Mouse (Mus musculus) ovary, postnatal 36 days (tissue): ENCODE measurements around the gene Tas2r126.
"Not testable (repeated sequence)": the region's sequence is repeated elsewhere in the genome, so short reads cannot be mapped to it uniquely, and the experiment has no call there.

ENCODE experiments used
- DNase-seq: peaks from one replicate; pipeline ENCODE4 v3.0.0; 2022; ENCODE audit warnings: low spot score, mixed read lengths

The Tas2r126 gene

GRCm38 (mm10) chr6:42434446-42434845 is at the start of gene Tas2r126:
Gene Tas2r126, plus strand, starts transcription at chr6:42434535.
- peak; percentile 5 for DNase-seq

GRCm38 (mm10) chr6:42385635-42386034 is 48.7 kb upstream of the Tas2r126 start:
- no peak for DNase-seq

- no peak for DNase-seq
These were observed 42.5 kb upstream of the Tas2r126 start for GRCm38 (mm10) chr6:42391796-42392330.

DNA sequence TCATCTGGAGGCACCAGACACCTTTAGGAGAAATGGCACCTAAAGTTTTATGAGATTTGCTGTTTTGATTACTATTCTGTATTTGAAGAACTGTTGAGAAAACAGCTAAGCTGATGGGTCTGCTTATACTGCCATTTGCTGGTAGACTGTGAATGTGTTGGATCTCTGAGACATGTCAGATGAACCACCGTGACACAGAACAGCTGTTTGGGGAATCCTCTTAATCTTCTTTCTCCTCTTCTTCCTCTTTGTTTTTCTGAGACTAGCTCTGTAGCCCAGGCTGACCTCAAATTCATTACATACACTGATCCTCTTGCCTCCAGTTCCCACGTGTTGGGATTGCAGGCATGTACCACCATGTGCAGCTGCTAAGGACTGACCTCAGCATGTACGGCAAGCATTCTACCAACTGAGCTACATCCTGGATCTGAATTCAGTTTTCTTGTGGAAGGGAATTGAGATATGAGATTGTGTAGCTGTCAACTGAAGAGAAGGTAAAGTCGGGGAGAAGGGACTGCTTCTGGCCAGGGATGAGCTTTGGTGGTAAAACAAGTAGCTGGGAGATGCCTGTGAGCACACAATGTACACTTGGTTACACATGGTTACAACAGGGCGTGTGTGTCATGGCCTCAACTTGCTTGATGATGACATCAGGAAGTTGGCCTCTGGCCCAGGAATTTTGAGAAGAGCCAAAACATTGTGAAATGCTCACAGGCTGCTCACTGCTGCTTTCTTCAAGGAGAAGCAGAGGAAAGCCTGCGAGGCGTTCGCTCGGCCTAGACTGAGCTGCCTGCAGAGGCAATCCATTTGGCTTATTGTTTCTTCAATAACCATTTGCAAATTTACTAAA is 38.1 kb upstream of the Tas2r126 start:
- DNase-seq = peak; percentile 74

- no peak for DNase-seq
These were observed 37.2 kb upstream of the Tas2r126 start for GRCm38 (mm10) chr6:42397041-42397657.

- DNase-seq = no peak
These were observed 36.0 kb upstream of the Tas2r126 start for GRCm38 (mm10) chr6:42398285-42398684.

DNA sequence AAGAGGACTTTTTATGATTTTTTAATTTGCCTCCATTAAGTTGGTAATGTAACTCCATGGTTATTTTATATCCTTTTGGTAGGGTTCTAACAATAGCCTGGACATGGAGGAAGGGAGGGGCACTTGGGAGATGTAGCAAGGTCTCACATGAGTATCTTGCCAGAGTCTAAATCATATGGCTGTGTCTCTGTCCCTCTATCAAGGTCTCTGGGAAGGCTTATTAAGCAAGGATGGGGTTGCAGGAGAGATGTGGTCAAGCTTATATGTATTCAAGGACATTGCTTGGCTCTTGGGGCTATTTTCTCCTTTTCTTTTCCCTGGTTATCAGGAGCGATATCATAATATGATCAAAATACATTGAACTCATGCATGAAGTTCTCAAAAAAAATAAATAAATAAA is 35.3 kb upstream of the Tas2r126 start:
- DNase-seq = no peak

DNA sequence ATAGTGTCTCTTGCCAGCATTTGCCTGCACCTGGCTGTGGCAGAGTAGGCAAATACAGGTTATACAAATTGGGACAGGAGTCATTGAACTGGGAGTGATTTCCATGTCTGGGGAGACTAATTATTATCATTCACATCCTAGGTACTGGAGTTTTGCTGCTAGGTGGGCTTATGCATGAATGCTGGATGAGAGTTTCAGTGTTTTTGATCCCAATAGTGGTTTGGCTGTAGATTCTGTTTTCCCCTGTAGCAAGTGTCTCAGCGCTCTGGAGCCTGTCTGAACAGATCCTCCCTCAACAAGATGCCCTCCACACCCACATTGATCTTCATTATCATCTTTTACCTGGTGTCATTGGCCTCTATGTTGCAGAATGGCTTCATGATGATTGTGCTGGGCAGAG is 34.4 kb upstream of the Tas2r126 start, which contains the start of gene Tas2r143:
Tas2r143 (plus strand) TSS at position 301 of the 400 bp plus-strand sequence.
- DNase-seq = no peak

DNA sequence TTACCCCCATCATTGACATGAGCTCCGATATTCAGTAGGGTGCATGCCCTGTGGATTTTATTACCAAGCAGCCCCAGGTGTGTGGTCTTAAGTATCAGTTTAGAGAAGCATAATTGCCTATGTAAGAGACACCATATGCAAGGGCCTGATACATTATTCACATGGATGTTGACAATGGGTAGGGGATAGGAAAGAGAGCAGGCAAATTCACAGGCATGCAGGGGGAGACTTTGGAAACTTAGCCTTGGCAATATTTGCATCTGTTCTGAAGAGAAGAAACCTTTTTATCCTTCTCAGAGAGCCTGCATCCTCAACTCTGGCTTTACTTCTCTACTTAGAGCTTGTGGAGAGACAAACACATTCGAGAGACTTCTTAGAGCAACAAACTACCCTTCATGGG is 29.2 kb upstream of the Tas2r126 start, which contains the start of gene Tas2r135:
Tas2r135 (plus strand) TSS at position 301 of the 400 bp plus-strand sequence.
- DNase-seq = no peak

DNA sequence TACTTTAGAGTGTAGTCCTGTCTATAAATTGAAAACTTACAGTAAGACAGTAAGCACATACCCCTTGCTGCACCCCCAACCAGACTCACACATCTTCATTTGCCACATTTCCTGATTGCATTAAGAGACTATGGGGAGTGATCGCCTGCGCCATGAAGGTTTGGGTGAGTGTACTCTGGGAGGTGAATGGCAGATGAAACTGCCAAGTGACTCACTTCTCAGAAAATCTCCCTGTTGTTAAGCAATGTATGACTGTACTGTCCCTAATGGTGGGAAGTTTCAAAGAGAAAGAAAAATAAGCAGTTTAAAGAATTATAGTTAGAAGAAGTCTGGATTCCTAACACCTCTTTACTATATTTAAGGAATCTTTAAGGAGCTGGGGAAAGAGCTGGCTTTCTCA is 14.9 kb upstream of the Tas2r126 start:
- DNase-seq = no peak

GRCm38 (mm10) chr6:42421439-42421838 is 12.9 kb upstream of the Tas2r126 start:
- DNase-seq = no peak

DNA sequence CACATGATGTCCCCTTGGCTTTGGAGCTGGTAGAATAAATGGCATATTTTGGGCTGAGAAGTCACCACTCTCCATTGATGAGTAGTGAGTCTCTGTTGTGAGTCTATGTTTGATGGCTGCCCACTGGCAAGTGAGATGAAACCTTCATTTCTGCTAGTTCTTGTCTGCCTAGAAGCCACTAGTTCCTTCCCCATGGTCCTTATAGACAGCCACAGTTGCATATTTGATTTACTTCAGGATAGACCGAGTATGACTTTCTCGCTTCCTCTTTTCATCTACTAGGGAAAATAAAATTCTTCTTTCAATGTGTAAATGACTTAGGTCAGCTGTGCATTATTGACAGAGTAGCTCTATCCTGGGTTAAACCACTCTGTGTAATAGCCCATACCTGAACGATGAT is 9.9 kb upstream of the Tas2r126 start:
- DNase-seq = no peak

DNA sequence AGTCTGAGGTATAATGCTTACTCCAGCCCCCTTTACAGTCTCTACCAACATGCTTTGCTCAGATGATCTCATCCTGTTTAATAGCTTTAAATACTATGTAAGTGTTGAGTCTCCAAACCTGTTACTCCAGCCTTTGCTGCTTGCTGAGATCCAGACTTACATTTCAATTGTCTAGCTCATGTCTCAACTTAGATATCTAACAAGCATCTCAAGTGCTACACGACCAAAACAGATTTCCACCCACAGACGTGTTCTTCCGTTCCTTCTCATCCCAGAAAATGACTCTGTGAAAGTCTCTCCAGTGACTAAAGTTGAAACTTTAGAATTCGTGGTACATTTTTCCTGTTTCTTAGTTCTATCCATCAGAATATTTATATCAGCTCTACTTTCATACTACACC is 8.0 kb upstream of the Tas2r126 start:
- no peak for DNase-seq

GRCm38 (mm10) chr6:42433554-42433953 is 781 bp upstream of the Tas2r126 start:
- DNase-seq = no peak

DNA sequence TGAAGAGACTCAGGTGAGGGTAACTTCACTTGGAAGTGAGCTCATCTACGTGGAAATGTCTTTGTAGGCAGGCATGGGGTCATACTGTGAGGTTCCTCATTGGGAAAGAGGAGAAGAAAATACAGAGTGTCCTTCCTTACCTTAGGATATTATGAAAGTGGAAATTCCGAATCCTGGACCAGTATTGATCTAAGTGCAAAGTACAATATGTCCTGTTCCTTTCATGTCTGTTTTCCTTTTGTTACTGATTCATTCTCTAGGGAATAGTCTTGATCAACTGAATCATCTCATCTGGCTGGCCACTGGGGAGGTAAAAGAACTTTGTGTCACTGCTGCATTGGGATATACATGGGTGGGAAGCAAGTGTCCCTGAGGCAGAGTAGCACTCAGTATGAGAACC is 1.2 kb downstream of the Tas2r126 start:
- DNase-seq = no peak

DNA sequence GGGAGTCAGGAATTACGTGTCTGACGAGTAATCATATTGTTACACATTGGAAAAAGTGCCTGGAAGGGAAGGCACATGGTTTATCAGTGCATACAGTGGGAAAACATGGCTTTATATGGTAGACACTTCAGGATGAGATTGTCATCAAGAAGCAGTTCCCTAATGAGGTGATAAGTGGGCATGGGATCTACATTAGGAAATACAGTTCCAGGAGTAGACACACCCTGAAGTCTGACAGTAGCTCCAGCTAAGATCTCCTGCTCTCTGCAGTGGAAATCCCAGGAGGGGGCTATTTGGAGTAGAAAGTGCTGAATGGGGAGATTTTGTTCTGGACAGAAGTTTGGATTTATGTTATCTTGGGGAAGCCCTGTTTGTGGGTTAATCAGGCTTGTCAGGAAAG is 7.1 kb downstream of the Tas2r126 start:
- no peak for DNase-seq

- DNase-seq = no peak
These were observed 10.2 kb downstream of the Tas2r126 start for GRCm38 (mm10) chr6:42444491-42444890.

DNA sequence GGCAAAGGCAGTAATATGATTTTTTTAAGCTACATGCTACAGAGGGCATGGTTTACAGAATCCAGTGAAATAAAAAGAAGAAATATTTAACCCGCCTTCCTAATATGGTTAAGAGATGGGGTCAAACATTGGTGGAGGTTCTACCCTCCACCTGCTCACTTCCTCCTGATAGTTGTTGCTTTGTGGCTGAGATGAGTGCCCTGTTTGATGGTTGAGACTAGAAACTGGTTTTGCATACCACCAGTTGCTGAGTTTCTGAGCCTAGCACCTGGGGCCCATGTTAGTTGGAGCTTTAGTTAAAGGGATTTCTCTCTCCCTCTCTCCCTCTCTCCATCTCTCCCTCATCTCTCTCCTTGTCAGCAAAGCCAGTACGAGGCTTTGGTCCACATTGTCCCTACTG is 13.0 kb downstream of the Tas2r126 start:
- DNase-seq = no peak

GRCm38 (mm10) chr6:42465096-42465495 is 30.8 kb downstream of the Tas2r126 start, which contains the start of gene Olfr458:
Gene Olfr458, minus strand, starts transcription at chr6:42465196.
- no peak for DNase-seq

GRCm38 (mm10) chr6:42470542-42470941 is 36.2 kb downstream of the Tas2r126 start:
- DNase-seq = no peak

DNA sequence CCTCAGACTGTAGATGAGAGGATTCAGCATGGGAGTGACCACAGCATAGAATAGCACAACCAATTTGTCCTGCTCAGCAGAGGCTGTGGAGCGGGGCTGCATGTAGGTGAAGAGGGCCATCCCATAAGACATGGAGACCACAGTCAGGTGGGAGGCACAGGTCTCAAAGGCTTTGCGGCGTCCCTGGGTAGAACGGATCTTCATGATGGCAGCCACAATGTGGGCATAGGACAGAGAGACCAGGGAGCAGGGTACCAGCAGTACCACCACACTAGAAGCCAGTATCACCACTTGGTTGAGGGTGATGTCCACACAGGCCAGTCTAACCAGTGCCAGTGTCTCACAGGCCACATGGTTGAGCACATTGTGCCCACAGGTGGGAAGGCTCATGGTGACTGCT is 37.0 kb downstream of the Tas2r126 start:
- not testable (repeated sequence) for DNase-seq

DNA sequence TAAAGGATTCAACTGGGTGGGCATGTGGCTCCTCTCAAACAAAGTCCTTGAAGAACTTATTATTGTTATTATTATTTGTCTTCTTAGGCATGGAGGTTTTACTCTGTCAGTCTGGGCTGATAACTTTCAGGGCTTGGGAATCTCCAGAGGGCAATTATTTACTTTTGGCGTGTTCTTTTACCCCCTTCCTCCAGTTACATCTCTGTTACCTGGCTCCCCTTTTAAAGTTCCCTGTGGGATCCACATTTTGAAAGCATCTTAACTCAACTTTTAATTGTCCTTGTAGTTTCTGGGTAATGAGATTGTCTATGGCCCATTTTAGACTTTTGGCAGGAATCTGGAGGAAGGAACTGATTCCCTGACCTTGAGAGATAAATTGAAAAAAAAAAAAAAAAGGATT is 41.9 kb downstream of the Tas2r126 start, which contains the start of gene Olfr457:
Olfr457 (minus strand) TSS at position 101 of the 400 bp plus-strand sequence.
- DNase-seq = no peak

DNA sequence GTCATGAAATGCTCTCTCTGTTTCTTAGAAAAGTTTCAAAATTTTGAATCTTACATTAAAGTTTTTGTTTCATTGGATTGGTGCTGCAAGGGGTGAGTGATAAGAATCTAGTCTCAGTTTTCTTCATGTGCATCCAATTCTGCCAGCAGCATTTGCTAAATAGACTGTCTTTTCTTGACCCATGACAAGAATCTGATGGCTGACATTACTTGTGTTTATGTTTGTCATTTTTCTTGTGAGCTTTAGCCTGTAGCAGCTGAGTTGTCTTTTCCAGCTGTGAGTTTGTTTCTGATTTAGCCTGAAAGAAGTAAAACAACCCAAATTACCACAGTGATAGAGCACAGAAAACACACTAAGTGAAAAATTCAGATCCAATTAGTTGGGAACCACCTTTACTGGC is 50.3 kb downstream of the Tas2r126 start:
- DNase-seq = no peak
